1 mouse cellular context compared by ENCODE assay signal in the genomic region with DNA sequence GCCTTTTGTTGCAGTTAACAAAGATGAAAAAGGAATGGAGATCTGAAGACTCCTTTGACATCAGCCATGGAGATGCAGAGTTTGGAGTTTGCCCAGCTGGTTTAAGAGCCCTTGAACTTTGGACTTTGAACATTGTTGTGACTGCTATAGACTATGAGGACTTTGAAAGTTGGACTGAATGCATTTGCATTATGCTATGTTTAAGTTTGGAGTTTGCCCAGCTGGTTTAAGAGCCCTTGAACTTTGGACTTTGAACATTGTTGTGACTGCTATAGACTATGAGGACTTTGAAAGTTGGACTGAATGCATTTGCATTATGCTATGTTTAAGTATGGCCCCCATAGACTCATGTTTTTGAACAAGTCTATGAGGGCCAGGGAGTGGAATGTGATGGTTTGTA. TPM values are rescaled to one million over a fixed set of nuclear protein-coding genes. Genes with fewer than 3 reads are reported as not detected.
"Had no signal": no experiment of that assay in that cellular context is flagged by ENCODE, and none has a peak within 500 bp of the region (broad histone marks: within the 10 kb centered on the region; RNA-seq: fewer than 3 reads in every experiment).

No protein-coding gene starts in this region.

RNA-seq across cellular contexts. Expression of a gene that starts 22.7 kb away (rescaled TPM):
- polyA plus RNA-seq: erythroblast, embryonic 14.5 days had no signal
